Mouse (Mus musculus) monocyte, adult 59 days (primary cell): ENCODE results near the gene Hexdc. TPM values are rescaled to one million over a fixed set of nuclear protein-coding genes. Genes with fewer than 3 reads are reported as not detected.

Source experiments
- total RNA-seq, 2 experiments: library from RNA; stranded (reverse); gene quantifications; one replicate each; pipeline ENCODE4 v1.2.4; 2023

The Hexdc gene
- 1 to 10 TPM; 5.2 to 5.6 TPM for total RNA-seq

DNA sequence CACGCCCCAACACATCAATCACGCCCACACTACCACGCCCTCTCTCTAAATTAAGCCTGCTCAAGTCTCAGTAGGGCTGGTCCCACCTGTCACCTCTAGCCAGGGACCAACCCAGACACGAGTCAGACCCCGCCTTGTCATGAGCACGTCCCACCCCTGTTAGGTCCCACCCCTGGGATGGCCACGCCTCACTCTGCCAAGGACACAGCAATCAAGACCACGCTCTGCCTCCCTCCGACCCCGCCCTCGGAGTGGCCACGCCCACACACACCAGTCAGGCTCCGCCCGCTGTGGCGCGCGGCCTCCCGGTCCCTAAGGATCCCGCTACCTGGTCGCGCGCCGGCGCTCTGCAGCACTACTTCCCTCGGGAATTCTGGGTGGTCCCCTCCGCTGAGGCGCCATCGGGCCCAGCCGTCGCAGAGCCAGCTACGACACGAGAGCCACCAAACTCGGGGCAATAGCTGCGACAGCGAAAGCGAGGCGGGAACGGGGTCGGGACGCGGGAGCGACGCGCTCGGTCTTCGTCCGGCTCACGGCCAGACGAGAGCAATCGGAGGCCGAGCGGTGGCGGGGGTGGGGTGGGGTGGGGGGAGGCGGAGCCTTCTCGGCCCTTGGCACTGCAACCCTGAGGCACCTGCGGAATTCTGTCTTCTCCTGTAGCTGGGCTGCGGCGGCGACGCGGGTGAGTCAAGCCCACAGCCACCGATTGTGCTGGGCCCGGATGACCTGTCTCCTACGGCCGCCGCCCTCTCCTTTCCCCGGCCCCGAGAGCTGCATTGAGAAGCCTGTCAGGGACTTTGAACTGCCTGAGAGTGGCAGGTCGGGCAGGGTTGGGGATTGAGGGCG, at the start of gene Hexdc, which contains the start of gene Ogfod3:
Hexdc (plus strand) TSS at position 273 of the 846 bp plus-strand sequence.
Ogfod3 (minus strand) TSS at position 551 of the 846 bp plus-strand sequence.

DNA sequence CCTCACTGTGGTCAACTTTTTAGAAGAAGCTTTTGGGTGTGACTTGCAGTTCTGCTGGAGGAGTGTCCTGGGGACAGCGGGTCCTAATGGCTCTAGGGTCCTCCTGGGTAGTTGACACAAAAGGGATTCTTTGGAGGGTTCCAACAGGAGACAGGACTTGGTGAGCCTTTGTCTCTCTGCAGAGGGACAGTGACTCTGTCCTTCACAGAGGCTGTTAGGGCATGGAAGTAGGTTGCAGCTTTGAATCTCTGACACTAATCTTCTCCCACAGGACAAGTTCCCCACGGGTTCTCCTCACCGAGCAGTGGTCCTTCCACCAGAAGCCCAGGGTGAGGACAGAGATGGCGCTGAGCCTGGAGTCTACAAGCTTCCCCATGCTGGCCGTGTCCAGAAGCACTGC, 44.3 kb upstream of the Hexdc start, which contains the start of gene Uts2r:
Uts2r (plus strand) TSS at position 301 of the 400 bp plus-strand sequence.

DNA sequence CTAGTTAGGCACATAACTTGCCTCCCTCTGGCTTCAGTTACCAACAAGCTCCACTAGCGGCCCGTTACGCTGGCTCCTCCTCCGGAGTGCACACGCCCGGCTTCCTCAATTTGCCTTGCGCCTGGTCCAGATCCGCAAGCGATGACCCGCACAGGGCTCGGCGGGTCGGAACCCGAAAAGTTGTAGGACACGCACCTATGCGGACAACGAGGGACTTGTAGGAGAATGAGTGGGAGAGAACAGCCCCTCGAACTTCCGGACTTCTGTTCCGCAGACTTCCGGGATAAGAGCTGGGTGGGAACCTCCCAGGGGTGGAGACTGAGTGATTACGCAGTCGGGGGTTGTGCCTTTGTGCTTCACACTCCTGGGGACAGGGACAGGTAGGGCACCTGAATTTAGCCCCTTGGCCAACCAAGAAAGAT, 24.8 kb downstream of the Hexdc start, which contains the start of gene Cybc1:
Cybc1 (minus strand) TSS at position 305 of the 422 bp plus-strand sequence.

DNA sequence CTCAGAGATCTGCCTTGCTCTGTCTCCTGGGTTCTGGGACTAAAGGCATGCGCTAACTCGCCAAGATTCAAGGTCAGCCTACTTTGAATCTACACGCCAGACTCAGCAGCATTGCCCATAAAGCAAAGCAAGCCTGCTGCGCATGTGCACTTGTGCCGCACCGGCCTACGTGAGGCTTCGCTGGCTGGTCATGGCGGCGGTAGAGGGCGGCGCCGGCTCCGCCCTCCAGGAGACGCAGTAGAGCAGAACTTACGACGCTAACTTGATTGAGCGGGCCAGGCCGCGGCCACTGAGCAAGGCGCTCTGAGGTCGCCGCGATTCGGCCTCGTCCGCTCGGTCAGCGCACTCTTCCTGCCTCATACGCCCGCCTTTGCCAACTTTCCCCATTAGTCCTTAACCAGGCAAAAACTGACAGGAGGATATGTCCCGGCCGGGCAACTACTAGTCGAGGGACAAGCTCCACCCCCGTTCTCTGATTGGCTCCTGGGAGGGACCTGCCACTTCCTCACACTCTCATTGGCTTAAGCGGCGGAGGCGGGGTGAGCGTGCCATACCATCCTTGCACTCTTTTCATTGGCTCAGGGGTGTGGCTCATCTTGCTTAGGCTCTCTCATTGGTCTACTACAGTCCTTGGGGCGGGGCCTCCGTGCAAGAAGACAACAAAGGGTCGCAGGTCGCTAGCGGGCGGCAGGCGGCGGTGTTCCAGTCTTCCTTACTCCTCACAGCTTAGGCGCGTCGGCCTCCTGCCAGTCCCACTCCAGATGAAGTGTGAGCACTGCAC, 32.5 kb downstream of the Hexdc start, which contains the start of gene Narf:
Narf (plus strand) TSS at position 690 of the 781 bp plus-strand sequence.

DNA sequence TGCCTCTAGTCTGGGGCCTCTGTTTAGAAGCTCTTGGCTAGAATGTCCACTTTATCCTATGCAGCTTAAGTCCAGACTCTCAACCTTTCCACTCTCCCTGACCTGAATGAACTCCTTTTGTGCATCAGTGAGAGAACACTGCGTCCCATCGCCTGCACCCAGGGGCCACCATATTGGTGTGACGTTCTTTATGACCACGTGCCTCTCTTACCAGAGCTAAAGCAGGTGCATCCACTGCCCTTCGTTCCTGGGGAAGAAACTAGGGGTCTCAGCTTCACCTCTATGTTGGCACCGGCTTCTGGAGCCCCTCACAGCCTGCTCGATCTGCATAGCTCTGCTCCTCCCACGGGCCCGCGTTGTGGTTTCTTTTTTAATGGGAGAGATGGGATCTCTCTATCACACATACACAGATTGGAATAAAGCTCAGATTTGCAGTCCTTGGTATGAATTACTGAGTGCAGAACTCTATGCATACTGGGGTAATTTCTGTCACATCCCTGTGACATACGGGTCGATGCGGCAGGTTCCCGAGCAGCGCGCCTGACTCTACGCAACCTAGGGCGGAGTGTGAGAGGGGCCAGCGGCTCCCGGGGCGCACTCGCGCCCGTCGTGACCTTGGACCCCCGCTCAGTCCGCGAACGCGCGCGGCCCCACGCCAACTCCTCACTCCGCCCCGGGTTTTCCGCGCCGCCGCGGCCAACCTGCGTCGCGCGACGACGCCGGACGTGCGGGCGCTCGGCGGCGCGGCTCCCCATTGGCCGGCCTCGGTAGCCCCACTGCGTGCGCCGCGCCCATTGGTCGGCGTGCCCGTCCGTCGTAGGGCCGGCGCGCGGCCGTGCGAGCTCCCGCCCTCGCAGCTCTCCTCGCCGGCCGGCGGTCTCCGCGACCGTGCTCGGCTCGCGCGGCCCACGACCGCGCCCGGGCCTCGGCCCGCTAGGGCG, 55.2 kb downstream of the Hexdc start, which contains the start of gene Foxk2:
Foxk2 (plus strand) TSS at position 831 of the 941 bp plus-strand sequence.

Other genes starting within 250 kb of the Hexdc start
- 100 to 1,000 TPM; 146 to 149 TPM for gene Csnk1d, start 213.1 kb upstream of the Hexdc start, total RNA-seq
- 10 to 100 TPM; 22.4 to 35.1 TPM for gene Cd7, start 165.0 kb upstream of the Hexdc start, total RNA-seq
- gene Sectm1b, start 140.9 kb upstream of the Hexdc start, total RNA-seq = not detected
- under 1 TPM; 0.52 to 0.97 TPM for gene Sectm1a, start 123.2 kb upstream of the Hexdc start, total RNA-seq
- not detected for gene Tex19.2, start 85.8 kb upstream of the Hexdc start, total RNA-seq
- not detected for gene Tex19.1, start 58.3 kb upstream of the Hexdc start, total RNA-seq
- not detected for gene Uts2r, start 44.2 kb upstream of the Hexdc start, total RNA-seq
- gene Ogfod3, start 278 bp downstream of the Hexdc start, total RNA-seq = 1 to 10 TPM; 5.0 to 7.0 TPM
- gene Cybc1, start 24.9 kb downstream of the Hexdc start, total RNA-seq = 10 to 100 TPM; 78.0 to 81.9 TPM
- gene Narf, start 32.8 kb downstream of the Hexdc start, total RNA-seq = 10 to 100 TPM; 26.4 to 33.7 TPM
- gene Foxk2, start 55.6 kb downstream of the Hexdc start, total RNA-seq = 10 to 100 TPM; 29.2 to 33.9 TPM
- gene Wdr45b, start 150.0 kb downstream of the Hexdc start, total RNA-seq = 10 to 100 TPM; 64.2 to 71.9 TPM
- gene Rab40b, start 183.8 kb downstream of the Hexdc start, total RNA-seq = not detected
- 1 to 10 TPM; 4.5 to 6.2 TPM for gene Fn3krp, start 217.0 kb downstream of the Hexdc start, total RNA-seq
- under 1 TPM in 1 of 2 experiments, not detected in 1; 0.52 TPM for gene Fn3k, start 230.5 kb downstream of the Hexdc start, total RNA-seq
- gene Tbcd, start 247.5 kb downstream of the Hexdc start, total RNA-seq = 10 to 100 TPM; 26.7 to 27.5 TPM